8 mouse cellular contexts compared by ENCODE assay signal in genomic region chr19:10203146-10203847, GRCm38 (mm10). TPM values are rescaled to one million over a fixed set of nuclear protein-coding genes. Genes with fewer than 3 reads are reported as not detected.
DNase-seq lines count a peak whose midpoint lies in the region; ATAC-seq and TF ChIP-seq lines count a peak whose summit lies in the region.

No protein-coding gene starts in this region.

- no peaks in the 10 kb centered on the region for H3K27me3 ChIP-seq in intestine, embryonic 16.5 days (replicated peaks; ENCODE audit: control insufficient read depth, insufficient read depth, low read length)
- H3K27me3 ChIP-seq in neural tube, embryonic 14.5 days (ENCODE audit: control insufficient read depth, insufficient read depth, low read length), result no peaks in the 10 kb centered on the region

- H3K9me3 ChIP-seq in intestine, embryonic 16.5 days (ENCODE audit: control insufficient read depth, low read length), result no peaks in the 10 kb centered on the region
- no peaks in the 10 kb centered on the region for H3K9me3 ChIP-seq in neural tube, embryonic 14.5 days (ENCODE audit: control insufficient read depth, low read length)

- peak; percentile 52 for ATAC-seq in intestine, embryonic 16.5 days
- no peak; the same call in 1 of the 2 replicates for ATAC-seq in neural tube, embryonic 14.5 days (ENCODE audit: low read depth)

- intact Hi-C loops in left cerebral cortex, adult 2 months (cut with DNase I), result loop anchor here (5.0 kb wide), 1 partner anchor 161 kb away; the partner anchor contains the start of gene Fads3
- intact Hi-C loops in left cerebral cortex, postnatal 25 days (cut with DNase I), result no loop called here

- H3K4me3 ChIP-seq in left cerebral cortex, adult 2 months, result peak overlapping the region; percentile 67
- peak overlapping the region; percentile 67 for H3K4me3 ChIP-seq in intestine, embryonic 16.5 days (ENCODE audit: low read length)
- peak overlapping the region; percentile 68 for H3K4me3 ChIP-seq in neural tube, embryonic 14.5 days (ENCODE audit: low read depth, low read length)

- 2% methylated on average over 23 of the region's 23 CpGs for WGBS in intestine, embryonic 16.5 days
- WGBS in neural tube, embryonic 14.5 days, result 2% methylated on average over 23 of the region's 23 CpGs

- H3K27ac ChIP-seq in left cerebral cortex, adult 2 months, result peak overlapping the region; percentile 99
- H3K27ac ChIP-seq in intestine, embryonic 16.5 days (ENCODE audit: low read length), result peak overlapping the region; percentile 90
- H3K27ac ChIP-seq in neural tube, embryonic 14.5 days (ENCODE audit: low read depth, low read length), result peak overlapping the region; percentile 81; the same call in 1 of the 2 replicates

- H3K9ac ChIP-seq in intestine, embryonic 16.5 days (ENCODE audit: low read depth, low read length), result peak overlapping the region; percentile 88
- peak overlapping the region; percentile 72 for H3K9ac ChIP-seq in neural tube, embryonic 14.5 days (replicated peaks; ENCODE audit: low read depth, low read length)

- TF ChIP-seq CTCF in left cerebral cortex, adult 2 months (IDR thresholded peaks at IDR 0.05), result no peak

- H3K4me1 ChIP-seq in intestine, embryonic 16.5 days (ENCODE audit: control insufficient read depth, insufficient read depth, low read length), result peaks cover 6% of the 10 kb centered on the region
- H3K4me1 ChIP-seq in neural tube, embryonic 14.5 days (ENCODE audit: control insufficient read depth, insufficient read depth, low read length), result peaks cover 15% of the 10 kb centered on the region; the same call in 1 of the 2 replicates

- H3K4me2 ChIP-seq in intestine, embryonic 16.5 days (ENCODE audit: low read depth, low read length), result peak overlapping the region; percentile 66
- peak overlapping the region; percentile 80 for H3K4me2 ChIP-seq in neural tube, embryonic 14.5 days (ENCODE audit: low read depth, low read length)

- DNase-seq in left cerebral cortex, adult 2 months (ENCODE audit: extremely low spot score in 1 of 2, low spot score in 2 of 2), result no peak
- DNase-seq in left cerebral cortex, postnatal 25 days (ENCODE audit: low spot score in 2 of 2), result no peak
- peak; percentile 88 for DNase-seq in c-Kit-positive CD71-positive TER-119-positive erythroid progenitor cells, embryonic 14.5 days (ENCODE audit: low spot score)
- DNase-seq in gastrocnemius, adult 18-20 months (ENCODE audit: low spot score), result no peak
- DNase-seq in thymus, adult 18-20 months, result no peak
- DNase-seq in cerebellum, postnatal 4 days (ENCODE audit: low spot score in 2 of 2), result no peak

- peaks cover 13% of the 10 kb centered on the region for H3K36me3 ChIP-seq in intestine, embryonic 16.5 days (ENCODE audit: control insufficient read depth, insufficient read depth, low read length)
- peaks cover 22% of the 10 kb centered on the region for H3K36me3 ChIP-seq in neural tube, embryonic 14.5 days (ENCODE audit: control insufficient read depth, insufficient read depth, low read length)

RNA-seq across cellular contexts. Expression of gene Tmem258, which starts 0.5 kb away (rescaled TPM):
- 10 to 100 TPM; 55.9 to 64.2 TPM for total RNA-seq in left cerebral cortex, adult 2 months (2021)
- total RNA-seq in left cerebral cortex, postnatal 25 days (2021), result 10 to 100 TPM; 70.0 to 76.0 TPM
- polyA plus RNA-seq in intestine, embryonic 16.5 days (2015; fragmentation: Nextera tagmentation; extraction: Ambion mirVana), result 466 and 467 TPM in 2 replicates
- 331 and 349 TPM in 2 replicates for polyA plus RNA-seq in neural tube, embryonic 14.5 days (2014; fragmentation: Nextera tagmentation; extraction: Ambion mirVana)
- total RNA-seq in gastrocnemius, adult 18-20 months (2021), result 10 to 100 TPM; 83.7 to 89.8 TPM

RNA-seq across cellular contexts. Expression of gene Fen1, which starts 0.7 kb away (rescaled TPM):
- total RNA-seq in left cerebral cortex, adult 2 months (2021), result 10 to 100 TPM; 10.5 to 11.6 TPM
- total RNA-seq in left cerebral cortex, postnatal 25 days (2021), result 1 to 10 TPM; 8.9 to 9.9 TPM
- polyA plus RNA-seq in intestine, embryonic 16.5 days (2015; fragmentation: Nextera tagmentation; extraction: Ambion mirVana), result 77.9 and 87.8 TPM in 2 replicates
- 18.0 and 21.0 TPM in 2 replicates for polyA plus RNA-seq in neural tube, embryonic 14.5 days (2014; fragmentation: Nextera tagmentation; extraction: Ambion mirVana)
- total RNA-seq in gastrocnemius, adult 18-20 months (2021), result 1 to 10 TPM; 3.6 to 4.3 TPM

RNA-seq across cellular contexts. Expression of gene Fads1, which starts 20.6 kb away (rescaled TPM):
- total RNA-seq in left cerebral cortex, adult 2 months (2021), result 100 to 1,000 TPM; 181 to 201 TPM
- 100 to 1,000 TPM; 180 to 188 TPM for total RNA-seq in left cerebral cortex, postnatal 25 days (2021)
- polyA plus RNA-seq in intestine, embryonic 16.5 days (2015; fragmentation: Nextera tagmentation; extraction: Ambion mirVana), result 146 and 154 TPM in 2 replicates
- 148 and 165 TPM in 2 replicates for polyA plus RNA-seq in neural tube, embryonic 14.5 days (2014; fragmentation: Nextera tagmentation; extraction: Ambion mirVana)
- total RNA-seq in gastrocnemius, adult 18-20 months (2021), result 1 to 10 TPM; 4.1 to 6.2 TPM

RNA-seq across cellular contexts. Expression of gene Myrf, which starts 37.3 kb away (rescaled TPM):
- total RNA-seq in left cerebral cortex, adult 2 months (2021), result 10 to 100 TPM; 14.0 to 15.3 TPM
- 10 to 100 TPM; 12.2 to 16.1 TPM for total RNA-seq in left cerebral cortex, postnatal 25 days (2021)
- polyA plus RNA-seq in intestine, embryonic 16.5 days (2015; fragmentation: Nextera tagmentation; extraction: Ambion mirVana), result 9.9 and 10.1 TPM in 2 replicates
- polyA plus RNA-seq in neural tube, embryonic 14.5 days (2014; fragmentation: Nextera tagmentation; extraction: Ambion mirVana), result 0.76 and 0.95 TPM in 2 replicates
- not detected for total RNA-seq in gastrocnemius, adult 18-20 months (2021)

Comparison
In these comparisons a context has a peak if more than half of its experiments do, and no peak if none do; other contexts are left out.
1. RNA of gene Fads1, which starts 20.6 kb away (total RNA-seq): 181 to 201 TPM in left cerebral cortex, adult 2 months and 180 to 188 TPM in left cerebral cortex, postnatal 25 days; 4.1 to 6.2 TPM in gastrocnemius, adult 18-20 months; every median in the first group is over 10 times any median in the second.
2. Peak in every context shown above with its lines, with median percentiles within 50 percentile points of each other: H3K27ac ChIP-seq and H3K4me3 ChIP-seq.